Mouse (Mus musculus): Measurements from ENCODE around the gene Cpeb3.

DNA sequence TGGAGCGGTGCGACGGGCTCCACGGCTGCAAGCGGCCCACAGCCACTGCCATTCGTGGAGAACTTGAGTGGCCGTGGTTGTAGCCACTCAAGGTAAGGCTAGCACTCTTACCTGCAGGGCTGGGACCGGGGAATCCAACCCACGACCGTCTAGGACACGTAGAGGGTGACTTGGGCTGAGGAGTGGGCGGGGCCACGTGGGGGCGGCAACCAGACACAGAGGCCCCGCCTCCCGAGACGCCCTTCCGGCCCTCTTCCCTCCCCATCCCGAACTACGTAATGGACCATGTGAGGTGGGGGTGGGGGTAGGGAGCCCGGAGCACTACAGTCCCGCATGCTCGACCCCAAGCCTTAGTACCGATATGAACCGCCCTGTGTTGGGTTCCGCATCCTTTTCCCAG lies 190.0 kb downstream of the Cpeb3 start:
- TF ChIP-seq TAL1 (IDR thresholded peaks at IDR 0.05; ENCODE audit: low read length) (no peak), GATA1 (IDR thresholded peaks at IDR 0.05; ENCODE audit: low read length) (no peak)
